Mouse (Mus musculus) layer of hippocampus, adult 9-11 months (tissue): Measurements from ENCODE around the gene Nipa1.

Experiments used
- DNase-seq: peaks from one replicate; pipeline ENCODE4 v3.0.0; 2022

Nipa1 gene

DNA sequence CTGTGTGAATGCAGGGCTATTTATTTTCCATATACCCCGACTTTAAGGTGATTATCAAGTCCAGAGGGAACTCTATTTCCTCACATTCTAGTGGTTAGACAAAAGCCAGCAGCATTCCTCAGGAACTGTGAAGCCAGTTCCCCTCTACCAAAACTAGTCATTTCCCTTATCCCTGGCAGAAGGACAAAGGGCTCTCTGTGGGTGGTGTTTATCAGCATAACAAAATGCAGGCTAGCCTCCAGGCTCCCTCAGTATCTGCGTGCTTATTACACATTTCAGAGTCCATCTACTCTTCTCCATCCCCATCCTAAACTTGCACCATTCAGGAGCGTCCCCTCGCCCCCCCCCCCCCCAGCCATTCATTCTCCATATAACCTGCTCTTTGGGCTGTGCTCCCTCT lies 20.8 kb downstream of the Nipa1 start:
- DNase-seq, result no peak

DNA sequence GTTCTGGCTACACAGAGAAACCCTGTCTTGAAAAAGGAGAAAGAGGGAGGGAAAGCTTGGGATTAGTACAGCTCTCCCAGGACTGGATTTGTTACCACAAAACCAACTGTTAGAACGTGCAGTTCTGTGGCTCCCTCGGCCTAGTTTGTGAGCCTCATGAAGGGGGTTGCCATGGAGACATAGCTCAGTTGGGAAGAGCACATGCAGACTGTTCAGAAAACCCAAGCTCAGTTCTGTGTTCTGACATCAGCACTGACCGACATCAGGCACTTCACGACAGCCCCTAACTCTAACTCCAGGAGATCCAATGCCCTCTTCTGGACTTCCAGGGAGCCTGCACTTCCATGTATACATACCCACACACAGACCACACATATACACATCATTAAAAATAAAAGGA lies 24.7 kb downstream of the Nipa1 start:
- peak; percentile 70 for DNase-seq

DNA sequence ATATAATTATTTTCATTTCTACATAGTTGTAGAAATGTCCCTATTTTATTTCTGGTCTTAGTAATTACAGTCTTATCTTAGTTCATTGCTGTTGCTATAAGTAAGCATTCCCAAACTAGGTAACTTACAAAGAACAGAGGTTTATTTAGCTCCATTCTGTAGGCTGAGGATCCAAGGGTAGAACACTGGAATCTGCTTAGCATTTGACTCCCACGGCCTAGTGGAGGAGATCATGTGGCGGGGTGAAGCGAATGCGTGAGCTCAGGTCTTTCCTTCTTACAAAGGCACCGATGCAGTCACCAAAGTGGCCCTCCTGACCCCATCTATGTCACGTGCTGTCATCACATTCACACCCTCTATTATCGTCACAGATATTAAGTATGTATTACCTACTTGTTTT lies 27.9 kb downstream of the Nipa1 start:
- no peak for DNase-seq

DNA sequence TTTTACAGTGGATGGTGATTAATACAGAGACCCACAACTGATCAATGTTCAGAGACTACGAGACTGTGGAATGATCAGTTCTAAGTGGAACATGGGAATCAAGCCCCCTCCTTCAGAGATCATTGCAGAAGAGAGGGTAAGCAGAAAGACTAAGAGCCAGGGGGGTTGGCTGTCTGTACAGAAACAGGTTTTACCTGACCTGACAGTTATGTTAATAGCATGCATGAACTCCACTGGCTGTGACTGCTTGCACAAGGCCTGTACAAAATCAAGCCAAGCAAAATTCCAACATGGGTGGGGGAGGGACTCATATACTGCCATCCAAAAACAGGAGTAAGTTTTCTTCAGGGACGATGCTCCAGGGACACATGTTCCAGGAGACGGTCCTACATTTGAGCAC lies 28.6 kb downstream of the Nipa1 start:
- no peak for DNase-seq

DNA sequence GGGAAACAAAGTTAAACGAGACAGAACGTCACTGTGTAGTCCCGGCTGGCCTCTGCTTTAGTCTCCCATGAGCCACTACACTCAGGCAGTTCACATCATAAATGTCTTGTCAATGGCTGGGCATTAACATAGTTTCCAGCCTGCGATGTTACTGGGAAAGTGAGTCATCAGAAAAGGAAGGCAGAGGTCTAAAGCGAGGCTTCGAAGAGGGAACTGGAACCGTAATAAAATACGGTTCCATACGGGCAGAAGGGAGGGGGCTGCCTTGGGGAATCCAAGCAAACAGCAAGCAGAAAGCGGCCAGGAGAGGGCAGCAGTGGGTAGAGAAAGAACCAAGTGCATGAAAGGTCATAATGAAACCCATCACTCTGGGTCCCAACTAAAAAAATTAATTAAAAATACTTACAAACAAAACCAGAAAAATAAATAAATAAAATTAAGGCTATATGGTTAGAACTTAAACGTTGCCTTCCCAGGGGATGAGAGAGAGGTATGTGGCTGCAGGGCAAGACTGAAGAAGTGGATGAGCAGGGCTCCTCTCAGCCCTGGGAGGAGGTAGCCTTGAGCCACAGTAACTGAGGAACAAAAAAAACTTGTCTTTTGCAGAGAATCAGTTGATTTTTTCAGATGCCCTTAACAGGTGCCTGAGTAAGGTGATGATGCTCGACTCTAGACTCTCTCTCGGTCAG lies 33.1 kb downstream of the Nipa1 start:
- DNase-seq, result peak; percentile 80

DNA sequence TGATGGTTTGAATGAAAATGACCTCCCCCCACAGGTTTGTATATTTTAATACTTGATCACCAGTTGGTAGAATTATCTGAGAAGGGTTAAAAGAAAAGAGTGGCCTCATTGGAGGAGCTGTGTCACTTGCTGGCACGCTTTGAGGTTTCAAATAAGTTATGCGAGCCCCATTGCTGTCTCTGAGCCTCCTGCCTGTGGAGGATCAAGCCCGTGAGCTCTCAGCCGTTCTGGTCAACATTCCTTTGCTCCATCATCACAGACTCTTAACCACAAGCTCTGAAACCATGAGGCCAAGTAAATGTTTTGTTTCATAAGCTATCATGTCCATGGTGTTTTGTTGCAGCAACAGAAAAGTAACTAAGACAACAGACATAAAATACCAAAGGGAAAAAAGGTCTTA lies 35.0 kb downstream of the Nipa1 start:
- DNase-seq, result no peak

DNA sequence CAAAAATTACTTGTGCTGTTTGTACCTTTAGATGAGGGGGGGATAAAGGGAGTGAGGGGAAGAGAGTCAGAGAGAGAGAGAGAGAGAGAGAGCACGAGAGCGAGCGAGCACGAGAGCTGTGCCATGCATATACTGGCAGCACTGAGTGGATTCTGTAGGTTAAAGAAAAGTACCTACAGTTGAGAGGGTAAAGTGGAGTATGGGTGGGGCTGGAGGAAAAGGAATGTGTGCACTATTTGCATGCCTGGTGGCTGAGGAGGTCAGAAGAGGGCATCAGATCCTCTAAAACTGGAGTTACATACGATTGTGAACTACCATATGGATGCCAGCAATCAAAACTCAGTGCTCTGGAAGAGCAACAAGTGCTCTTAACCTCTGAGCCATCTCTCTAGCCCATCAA lies 36.6 kb downstream of the Nipa1 start:
- no peak for DNase-seq

DNA sequence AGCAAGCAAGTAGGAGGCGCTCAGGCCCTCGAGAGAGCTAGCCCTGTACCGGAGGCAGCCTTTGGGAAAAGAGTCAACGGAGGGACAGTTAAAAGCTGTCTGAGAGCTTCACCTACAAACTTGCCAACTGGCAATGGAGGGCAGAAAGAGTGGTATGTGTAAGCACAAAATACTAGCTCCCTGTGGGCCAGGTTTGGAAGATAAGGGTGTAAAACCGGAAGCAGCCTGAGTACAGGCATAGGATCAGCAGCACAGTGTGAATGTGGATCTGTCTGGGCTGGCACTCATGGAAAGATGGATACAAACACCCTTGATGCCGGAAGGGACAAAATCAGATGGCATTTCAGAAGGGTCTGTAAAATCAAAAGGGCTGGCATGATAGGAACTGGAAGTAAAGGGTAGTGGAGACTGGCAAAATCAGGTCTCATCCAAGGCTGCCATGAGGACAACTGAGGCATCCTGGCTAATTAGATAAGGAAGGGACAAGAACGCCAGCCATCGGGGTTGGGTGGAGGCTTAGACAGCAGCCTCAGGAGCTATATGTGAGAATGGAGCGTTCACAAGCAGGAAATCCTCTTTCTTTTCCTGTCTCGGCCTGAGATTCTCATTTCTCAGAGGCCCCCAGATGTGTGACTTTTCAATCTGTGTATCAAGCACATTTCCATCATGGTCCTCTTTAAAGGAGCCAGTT lies 37.6 kb downstream of the Nipa1 start:
- no peak for DNase-seq

DNA sequence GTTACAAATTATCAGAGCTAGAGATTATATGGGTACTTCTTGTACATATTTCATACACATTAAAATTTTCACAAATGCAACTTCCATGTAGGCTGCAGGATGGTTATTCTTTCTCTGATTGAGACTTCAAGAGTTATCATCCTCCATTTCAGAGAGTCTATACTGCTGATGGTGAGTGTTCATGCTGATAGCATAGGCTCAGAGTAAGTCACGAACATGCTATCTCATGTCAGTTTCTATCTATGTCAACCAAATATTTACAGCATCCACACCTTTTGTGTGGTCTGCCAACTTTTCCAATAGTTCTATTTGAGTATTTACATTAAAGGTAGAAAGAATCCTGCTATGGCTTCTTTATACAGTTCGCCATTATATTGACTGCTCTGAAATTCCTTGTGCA lies 38.2 kb downstream of the Nipa1 start:
- DNase-seq, result no peak

DNA sequence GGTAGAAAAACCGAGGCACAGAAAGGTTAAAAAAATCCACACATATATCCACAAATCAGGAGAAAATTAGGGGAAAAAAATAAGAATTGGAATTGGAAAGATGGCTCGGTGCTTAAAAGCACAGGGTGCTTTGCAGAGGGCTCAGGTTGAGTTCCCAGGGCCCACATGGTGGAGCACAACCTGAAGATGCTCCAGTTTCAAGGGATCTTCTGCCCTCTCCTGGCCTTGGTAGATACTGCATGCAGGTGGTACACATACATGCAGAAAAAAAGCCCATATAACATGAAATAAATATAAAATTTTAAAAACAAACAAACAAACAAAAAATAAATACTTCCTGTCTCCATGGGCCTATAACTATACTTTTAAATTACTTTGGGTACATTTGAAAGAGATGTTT lies 45.3 kb downstream of the Nipa1 start:
- no peak for DNase-seq

DNA sequence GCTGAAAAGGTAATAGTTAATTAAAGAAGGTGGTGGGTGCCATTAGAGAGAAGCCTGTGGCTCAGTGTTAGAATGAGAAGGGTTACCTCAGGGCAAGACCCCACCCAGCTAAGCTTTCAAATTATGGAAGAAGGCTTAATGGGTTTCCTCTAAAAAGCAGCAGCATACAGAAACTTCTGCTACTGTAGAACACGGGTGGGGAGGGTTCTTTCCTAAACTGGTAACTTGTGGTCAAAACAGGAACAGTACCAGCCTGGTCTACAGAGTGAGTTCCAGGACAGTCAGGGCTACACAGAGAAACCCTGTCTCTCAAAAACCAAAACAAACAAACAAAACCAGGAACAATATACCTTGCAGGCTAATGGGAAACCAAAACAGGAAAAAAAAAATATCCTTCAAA lies 50.3 kb downstream of the Nipa1 start:
- no peak for DNase-seq

DNA sequence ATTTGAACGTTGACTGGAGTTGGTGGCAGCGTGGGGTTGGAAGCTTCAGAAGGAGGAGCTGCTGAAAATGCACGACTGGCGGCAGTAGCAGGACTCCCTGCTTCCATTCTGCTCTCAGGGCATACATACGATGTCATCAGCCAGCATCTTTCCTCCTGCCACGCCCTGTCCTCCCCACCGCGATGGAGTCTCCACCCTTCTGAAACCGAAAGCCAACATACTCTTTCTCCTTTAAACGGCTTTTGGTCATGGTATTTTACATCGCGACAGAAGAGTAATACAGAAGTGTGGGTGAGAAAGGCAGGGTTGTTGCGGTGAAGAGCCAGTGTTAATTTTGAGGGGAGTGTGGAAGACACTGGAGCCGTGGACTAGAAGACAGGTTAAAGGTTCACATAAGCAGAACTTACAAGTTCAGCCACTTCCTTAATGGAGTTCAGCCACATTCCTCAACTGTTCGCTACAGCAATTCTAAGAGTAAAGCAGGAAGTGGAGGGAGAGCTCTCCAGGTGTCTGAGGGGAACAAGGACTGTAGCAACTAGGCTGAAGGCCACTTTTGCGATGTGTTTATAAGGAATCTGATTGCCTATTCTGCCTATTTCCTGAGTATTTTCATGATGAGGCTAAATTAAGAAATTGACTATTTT lies 51.4 kb downstream of the Nipa1 start:
- DNase-seq, result no peak

DNA sequence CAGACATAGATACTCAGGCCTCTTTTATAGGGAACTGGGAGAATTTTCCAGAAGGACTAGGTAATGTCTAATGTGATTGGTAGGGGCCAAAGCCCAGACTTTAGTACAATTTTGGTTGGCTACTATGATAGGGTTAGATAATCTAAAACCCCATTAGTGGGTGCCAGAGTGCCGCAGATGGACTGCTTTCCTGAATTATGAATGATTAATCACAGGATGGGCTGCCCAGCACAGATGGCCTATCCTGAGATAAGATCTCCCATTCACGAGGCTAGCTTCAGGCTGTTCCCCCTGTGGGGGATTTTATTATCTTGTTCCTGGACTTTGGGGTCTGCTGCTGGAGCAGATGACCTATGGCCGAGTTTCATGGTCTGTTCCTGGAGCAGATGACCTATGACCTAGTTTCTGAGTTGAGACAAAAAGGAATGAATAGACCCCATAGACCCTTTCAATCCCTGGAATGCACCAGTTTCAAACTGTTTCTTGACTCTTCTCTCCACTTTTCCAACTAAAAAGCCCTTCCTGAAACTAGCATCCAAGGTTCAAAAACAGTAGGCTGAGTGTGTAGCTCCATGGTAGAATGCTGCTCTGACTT lies 52.8 kb downstream of the Nipa1 start:
- DNase-seq, result no peak

DNA sequence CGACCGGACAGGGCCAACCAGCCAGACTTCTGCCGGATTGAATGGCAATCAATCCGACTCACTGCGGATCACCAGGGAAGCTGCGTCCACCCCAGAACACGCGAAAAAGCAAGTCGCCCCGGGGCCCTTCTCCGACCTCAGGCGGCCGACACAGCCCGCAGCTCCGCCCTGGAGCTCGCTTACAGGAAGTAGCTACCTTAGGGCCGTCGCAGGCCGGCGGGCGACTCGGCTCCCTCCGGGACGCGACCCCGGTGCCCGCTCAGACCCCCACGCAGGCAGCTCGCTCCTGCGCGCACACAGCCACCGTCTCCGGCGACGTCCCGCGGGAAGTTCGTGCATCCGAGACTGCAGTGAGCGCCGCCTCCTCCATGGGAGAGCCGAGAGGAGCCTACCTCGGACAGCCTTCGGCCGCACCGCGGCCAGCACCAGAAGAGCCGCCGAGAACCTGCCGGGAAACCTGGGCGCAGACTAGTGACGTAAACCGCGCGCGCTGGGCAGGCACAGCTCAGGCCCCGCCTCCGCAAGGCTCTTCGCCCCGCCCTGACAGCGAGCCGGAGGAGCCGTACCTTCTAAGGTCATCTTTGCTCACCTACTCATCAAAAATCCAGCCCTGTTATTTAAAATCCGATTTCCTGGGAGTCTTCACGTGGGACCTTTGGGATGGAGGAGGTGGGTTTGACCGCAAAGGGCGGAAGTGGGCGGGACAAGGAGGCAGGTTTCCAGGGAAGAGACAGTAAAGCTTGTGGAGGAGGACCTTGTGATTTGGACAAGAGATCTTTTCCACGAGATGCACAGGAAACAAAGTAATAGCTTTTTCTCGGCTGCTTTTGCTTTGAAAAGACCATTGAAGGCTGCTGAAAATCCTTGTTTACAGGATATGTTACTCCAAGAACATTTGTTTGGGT lies 57.5 kb downstream of the Nipa1 start, which contains the start of gene Nipa2:
Gene Nipa2, minus strand, starts transcription at position 473 of the 905 bp plus-strand sequence.
- peak; percentile 92 for DNase-seq

DNA sequence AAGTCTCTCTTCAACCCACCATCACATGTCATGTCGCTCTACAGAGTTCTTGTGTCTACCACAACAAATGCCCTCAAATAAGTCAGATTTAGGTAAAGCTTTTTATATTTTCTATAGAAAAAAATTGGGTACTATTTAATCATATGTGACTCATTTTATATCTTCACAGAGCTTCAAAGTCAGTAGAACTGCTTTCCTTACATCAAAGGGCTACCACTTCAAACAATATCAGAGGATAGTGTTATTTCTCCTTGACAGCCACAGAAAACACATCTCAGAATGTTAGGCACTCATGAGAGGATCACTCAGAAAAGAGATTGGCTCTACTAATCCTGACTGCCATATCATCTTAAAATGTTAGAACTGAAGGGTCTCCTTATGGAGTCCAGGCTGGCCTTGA lies 59.2 kb downstream of the Nipa1 start:
- DNase-seq, result no peak

DNA sequence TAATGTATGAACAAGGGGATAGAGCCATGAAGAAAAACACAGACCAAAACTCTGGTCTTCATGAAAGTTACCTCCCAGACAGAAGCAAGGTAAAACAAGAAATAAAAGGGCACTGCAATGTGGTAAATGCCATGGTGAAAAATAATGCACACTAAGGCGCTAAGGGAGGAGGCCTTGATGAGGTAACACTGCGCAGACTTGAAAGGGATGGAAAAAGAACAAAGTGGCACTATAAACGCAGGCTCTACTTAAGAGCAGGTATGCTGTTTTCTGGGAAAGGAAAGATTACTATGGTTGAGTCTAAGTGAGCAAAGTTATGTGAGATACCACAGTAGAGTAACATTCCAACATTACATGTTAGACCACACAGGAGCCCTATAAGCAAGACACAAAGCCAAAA lies 60.0 kb downstream of the Nipa1 start:
- no peak for DNase-seq

DNA sequence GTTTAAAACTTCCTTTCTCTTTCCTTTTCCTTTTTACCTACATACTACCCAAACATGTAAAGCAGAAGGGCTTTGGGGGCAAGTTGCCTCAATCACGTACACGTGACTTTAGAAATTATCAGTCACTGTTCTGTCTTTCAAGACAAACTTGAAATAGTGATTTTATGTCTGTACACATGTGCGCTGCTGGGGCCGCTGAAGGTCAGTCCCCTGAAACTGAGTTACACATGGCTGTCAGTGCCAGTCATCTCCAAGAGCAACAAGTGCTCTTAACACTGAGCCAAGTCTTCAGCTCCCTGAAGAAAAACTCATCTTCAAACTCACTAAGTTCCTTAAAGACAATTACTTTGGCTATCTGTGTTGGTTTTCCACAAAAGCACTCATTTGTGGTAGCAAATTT lies 61.8 kb downstream of the Nipa1 start:
- no peak for DNase-seq

DNA sequence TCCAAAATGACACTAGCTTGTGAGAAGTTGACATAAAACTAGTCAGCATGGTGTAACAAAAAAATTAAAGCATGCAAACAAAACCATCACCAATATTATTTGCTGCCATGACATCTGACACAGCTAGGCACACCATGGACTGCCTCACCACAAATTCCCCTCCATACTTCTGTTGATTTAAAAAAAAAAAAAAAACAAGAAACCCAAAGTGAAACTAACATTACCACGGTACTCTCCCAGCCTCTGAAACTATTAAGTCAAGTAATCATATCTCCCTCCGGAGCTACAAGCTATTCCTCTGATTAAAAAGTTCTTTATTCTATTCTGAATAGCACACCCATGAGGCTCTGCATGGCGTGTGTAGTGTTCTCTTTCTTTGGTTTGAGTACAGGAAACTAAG lies 62.6 kb downstream of the Nipa1 start:
- no peak for DNase-seq

DNA sequence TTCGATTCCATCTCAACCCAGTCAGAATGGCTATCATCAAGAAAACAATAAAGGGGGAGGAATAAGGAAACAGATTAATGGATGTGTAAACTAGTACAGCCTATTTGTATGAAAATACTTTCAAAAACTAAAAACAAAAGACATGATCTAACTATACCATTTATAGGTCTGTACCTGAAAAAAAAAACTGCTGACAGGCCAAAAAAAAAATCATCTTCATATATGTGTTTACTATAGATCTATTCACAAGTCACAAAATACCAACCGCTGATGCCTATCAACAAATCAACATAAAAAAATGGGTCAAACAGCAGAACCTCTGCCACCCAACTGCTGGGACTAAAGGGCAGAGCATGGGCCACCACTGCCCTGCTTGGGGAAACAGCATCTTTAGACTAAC lies 63.7 kb downstream of the Nipa1 start:
- DNase-seq, result no peak

DNA sequence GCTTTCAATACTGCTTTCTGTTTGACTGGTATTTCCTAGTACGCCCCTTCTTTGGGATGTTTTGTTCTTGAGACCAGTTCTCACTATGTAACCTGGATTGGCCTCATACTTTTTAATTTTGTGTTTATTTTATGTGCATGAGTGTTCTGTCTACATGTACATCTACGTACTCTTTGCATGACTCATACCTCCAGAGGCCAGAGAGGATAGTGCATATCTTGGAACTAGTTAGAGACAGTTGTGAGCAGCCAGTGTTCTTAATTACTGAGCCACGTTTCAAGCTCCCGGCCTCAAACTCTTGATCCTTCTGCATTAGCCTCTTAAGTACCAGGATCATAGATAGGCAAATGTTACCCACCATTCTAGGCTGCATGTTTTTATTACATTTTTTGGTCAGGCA lies 81.4 kb downstream of the Nipa1 start:
- DNase-seq, result no peak

DNA sequence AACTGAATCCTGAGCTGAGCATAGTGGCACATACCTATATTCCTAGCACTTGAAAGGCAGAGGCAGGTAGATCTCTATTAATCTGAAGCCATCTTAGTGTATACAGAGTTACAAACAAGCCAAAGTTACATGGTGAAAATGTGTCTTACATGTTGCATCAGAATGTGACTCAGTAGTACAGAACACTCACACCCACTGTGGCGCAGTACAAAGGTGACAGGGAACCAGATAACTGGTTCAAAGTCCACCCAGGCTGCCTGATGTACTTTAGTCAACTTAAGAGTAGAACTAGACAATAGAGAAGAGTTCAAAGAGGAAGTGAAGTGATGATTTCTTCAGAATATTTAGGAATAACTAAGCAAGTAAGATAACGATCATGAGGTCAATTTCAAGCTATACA lies 84.7 kb downstream of the Nipa1 start:
- no peak for DNase-seq

DNA sequence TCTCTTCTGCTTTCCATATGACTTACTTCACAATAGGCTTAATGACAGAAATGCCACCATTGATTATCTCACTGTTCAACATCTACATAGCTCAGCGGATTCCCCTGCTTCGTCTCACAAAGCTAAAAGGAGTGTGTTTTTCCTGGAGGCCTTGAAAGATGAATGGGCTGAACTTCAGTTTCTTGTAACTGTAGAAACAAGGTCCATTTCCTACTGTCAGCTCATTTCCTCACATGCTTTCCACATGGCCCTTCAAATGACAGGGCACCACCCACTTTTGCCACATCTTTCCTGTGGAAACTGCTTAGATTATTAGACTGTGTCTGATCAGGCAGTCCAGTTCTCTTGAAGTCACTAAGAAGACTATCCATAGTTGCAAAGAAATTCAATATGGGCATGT lies 91.1 kb downstream of the Nipa1 start:
- DNase-seq, result no peak
